Mouse (Mus musculus): ENCODE measurements at regions not wholly inside any gene's neighbourhood (a gene's known extent, or its start where the extent isn't known, plus 50 kb on each side); places are given as distances from the start of the nearest gene placed in this dataset.

DNA sequence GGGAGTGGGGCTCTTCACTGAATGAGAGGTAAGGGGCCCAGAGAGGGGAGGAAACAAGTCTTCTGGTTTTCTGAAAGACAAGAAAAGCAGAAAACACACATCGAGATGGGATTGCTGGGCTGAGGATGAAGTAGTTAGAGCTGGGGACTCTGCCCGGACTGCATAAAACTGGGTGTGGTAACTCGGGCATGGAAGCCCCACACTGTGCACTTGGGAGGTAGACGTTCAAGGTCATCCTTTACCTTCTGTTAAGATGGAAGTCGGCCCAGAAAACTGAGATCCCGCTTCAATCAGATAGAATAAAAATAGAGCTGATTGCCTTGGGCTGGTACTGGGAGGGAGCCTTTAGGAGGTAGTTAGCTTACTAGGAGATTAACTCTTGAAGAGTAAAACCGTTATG, 107.2 kb downstream of the Rassf10 start:
- no peak for DNase-seq

DNA sequence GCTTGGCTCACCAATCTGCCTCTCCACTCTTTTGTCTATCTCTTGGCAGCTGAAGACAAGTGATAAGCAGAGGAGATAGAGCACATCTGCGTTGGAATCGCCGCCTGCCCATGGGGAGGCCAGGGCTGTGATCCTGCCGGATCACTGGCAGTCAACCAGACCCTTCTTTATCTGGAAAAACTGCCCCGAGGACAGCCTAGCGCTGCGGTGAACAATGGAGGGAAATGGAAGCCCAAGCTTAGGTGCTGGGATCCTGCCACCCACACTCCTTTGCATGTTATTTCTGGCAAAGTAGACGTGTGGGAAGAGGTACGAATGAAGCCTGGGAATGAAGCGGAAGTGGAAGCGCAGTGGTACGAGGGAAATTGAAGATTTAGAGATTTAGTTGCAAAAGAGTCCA, 112.8 kb downstream of the Rassf10 start:
- no peak for DNase-seq

DNA sequence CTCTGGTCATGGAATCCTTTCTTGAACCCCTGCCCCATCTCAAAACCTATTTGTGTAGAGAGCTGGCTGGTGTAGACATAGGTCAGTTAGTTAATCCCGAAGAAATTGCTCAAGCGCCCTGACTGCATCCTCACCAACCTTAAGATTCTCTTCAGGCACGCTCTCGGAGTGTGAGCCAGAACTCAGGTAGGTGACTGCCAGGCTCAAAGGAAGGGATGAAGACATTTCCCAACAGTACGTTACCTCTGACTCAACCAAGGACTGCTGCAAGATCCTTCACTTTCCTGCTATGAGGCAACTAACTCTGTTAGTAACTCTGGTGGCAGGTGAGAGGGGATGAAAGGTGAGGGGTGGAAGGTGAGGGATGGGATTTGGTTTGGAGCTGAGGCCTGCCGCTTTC, 114.5 kb downstream of the Rassf10 start:
- no peak for DNase-seq

DNA sequence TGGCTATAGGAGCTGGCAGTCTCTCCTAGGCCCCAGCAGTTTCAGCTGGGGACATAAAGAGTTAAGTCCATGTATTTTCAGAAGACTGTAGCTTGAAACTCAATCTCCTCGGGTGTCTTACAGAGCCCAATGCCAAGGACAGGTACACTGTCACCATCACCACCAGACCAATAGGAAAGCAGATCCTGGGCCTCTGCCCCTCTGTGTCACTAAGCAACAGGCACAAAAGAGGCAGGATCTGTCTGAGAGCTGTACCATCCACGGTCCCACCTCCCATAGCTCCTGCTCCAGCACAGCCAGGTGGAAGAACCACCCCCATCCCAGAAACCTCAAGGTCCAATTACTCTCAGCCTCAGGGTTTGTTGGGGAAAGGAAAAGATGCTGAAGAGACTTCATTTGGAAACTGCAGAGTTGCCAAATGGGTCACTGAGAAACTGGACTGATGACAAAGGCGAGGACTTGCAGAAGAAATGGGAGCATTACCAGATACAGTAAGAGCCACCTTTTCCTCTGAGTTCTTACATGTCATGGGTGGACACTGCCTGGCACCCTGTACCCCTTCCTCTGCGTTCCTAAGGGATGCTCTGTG, 115.7 kb downstream of the Rassf10 start:
- no peak for DNase-seq

DNA sequence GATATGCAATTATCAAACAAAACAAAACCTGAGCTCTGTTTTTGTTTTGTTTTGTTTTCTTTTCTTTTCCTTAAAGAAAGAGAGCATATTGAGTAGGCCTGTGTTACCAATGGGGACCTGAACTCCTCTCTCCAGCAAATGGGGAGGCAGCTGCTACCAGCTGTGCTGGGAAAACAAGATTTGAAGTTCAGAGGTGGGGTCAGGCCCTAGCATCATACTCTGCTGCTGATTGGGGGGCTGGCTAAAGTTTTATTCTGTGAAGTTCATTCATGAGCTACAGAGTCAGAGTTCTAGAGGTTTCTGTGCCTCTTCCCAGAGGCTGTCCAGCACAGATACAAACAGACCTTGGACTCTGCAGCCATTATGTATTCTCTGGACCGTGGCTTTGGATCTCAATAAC, 117.7 kb downstream of the Rassf10 start:
- no peak for DNase-seq

DNA sequence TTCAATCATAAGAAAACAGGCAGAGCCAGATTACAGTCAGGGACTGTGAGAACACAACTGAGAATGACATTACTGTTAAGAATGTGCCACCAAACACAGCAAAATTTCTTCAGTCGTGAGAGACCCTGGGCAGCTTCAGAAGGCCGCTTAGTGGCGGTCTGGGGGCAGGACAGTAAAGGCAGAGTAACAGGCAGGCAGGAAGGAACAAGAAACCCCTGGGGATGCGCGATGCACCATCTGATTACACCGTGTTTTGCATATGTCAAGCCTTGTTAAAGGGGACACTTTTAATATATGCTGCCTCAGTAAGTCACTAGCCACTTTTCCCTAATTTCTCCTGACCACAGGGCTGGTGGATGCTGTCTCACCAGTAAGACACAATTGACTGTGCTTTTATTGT, 120.0 kb downstream of the Rassf10 start:
- no peak for DNase-seq

DNA sequence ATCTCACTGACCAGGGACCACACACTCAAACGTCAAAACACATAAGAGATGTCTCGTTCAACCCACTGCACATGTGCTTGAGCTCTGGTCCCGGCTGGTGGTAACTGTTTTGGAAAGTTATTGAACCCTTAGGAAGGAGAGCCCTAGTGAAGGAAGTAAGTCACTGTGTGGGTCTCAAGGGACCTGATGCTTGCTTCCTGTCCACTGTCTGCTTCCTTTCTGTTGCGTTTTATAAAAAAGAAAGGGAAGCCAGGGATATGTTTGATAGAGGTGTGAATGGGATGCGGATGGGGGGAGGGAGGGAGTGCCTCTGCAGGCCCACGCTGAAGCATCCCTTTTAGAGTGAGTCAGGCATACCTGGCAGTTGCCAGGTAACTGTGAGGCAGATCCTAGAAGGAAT, 121.6 kb downstream of the Rassf10 start:
- DNase-seq = no peak

DNA sequence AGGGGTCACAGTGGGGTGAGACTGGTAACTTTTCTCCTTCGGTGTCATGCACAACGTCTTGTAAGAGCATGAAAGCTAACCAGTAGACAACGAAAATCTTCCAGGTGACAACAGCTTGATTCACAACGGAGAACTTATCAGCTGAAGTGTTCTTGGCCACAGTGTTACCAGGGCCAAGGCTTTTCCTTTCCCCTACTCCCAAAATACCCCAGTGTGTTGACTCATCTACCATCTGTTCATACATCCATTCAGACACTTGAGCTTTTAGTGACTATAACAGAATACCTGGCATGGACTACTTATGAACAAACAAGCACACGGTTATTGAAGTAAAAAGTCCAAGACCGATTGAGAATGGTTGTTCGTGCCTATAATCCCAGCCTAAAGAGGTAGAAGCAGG, 122.5 kb downstream of the Rassf10 start:
- no peak for DNase-seq

DNA sequence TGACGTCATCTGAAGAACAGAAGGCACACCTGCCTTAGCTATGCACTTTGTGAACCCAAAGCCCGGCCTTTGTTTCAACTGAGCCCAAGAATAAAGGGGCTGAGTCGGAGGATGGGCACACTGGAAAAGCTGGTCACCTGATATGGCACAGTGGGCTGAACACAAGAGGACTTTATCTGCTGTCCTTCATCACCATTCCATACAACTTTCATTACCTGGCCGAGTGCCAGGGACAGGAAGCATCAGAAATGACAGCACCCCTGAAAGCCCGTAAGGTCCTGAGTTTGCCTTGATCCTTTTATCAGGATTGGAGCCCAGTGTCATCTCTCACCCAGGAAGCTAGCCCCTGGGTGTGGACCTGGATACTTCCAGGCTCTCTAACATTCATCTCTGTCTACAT, 126.1 kb upstream of the Arntl start:
- no peak for DNase-seq

DNA sequence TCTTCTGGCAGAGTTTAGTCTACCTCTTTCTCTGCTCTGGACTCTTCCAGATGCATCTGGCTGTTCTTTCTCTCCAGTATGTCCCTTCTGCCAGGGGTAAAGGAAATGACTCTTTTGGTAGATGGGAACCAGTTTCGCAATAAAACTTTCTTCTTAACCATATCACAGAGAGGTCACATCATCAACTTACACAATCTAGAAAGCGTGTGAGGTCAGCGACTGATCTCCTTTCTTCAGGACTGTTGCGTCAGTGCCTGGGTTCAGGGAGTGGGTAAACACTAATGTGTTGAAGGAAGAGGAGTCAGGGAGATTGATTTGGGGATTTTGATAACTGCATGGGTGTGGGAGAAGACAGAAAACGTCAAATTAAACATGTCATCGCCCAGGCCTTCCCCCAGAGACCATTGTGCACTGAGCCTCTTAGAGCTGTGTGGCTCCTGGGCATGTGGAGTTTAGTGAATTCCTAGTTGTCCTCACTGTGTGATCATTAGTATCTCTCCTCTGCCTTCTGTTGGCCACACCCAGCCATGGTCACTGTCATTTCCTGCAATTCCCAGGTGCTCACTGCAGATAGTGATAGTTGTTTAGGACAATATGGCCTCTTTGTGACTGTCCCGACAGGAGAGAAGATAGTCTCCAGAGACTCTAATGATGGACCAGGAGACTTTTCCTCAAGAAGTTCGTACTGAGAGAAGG, 122.2 kb upstream of the Arntl start:
- no peak for DNase-seq

DNA sequence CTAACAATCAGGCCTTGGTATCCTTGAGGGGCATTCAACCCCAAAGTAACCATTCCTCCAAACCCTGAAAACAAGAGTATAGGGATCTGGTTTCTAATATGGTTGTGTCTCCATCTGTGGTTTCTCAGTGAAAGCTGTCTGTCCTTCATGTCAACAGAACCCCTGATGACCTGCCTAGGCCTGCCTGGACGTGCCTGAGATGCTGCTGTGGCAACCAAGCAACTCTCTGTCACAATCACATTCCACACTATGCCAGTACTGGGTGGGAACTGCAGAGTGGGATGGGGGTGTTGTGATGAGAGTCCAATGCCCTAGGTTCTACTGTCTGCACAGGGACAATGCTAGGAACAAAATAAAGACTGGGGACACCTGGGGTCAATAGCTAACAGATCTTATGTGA, 121.1 kb upstream of the Arntl start:
- no peak for DNase-seq

DNA sequence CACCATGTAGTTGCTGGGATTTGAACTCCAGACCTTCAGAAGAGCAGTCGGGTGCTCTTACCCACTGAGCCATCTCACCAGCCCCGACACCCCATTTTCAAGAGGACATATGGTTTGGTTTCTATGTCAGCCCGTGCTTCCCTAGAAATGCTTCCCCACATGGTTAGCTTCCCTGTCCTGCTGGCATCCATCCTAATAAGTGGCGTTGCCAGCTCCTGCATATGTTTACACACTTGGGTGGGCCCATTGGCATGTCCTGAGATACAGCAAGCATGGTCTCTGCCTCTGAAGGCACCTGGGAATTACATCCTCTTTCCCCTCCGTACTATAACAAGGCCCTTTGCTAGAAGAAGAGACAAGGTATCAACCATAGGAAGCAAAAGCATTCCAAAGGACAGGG, 119.6 kb upstream of the Arntl start:
- no peak for DNase-seq

DNA sequence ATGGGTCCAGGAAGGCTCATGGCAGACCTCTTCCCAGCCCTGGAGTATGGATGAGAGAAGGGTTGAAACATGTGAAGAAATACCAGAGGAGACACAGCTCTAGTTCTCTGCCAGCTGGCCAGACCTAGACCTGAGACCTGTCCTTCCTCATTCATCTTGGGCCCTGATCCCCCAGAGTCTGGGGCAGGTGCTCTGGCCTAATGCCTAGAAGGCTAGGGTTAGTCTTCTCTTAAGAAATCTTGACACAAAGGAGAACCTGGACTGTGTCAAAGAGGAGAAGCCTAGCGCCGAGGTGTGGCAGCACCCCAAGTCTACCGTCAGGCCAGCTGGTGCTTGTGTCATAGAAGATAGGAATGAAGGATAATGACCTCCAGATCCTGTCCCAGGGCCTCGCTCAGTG, 118.2 kb upstream of the Arntl start:
- DNase-seq = no peak

DNA sequence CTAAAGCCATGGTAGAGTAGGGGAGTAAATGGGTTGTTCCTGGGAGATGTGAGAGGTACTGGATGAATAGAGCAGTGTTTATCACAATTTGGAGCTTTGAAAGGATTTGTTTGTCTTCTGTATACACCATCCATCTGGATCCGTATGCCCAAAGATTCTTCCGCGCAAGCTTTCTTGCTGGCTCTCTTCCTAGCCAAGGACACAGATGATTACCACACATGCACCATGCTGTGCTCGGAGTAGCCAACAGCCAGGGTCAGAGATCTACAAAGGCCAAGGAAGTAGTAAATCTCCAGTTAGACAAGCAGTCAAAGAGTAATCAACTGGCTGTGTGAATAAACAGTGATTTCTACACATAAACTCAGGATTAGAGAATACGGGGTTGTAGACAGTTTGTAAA, 113.3 kb upstream of the Arntl start:
- no peak for DNase-seq

DNA sequence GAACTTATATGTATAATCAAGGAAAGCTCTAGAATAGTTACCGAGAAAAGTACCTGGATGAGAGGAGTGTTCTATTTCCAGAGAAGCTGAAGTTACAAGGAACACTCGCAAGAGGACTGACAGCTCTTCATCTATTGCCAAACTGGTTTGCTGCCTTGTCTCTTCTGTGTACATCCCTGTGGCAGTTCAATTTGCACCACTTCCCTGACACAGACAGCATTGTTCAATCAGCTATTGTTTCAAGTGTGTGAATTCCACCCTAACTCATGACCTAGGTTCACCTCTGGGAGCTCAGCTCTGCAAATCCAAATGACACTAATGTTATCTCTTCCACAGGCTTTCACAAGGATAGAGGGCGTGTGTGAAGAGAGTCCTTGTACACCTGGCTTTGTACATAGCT, 112.2 kb upstream of the Arntl start:
- no peak for DNase-seq

DNA sequence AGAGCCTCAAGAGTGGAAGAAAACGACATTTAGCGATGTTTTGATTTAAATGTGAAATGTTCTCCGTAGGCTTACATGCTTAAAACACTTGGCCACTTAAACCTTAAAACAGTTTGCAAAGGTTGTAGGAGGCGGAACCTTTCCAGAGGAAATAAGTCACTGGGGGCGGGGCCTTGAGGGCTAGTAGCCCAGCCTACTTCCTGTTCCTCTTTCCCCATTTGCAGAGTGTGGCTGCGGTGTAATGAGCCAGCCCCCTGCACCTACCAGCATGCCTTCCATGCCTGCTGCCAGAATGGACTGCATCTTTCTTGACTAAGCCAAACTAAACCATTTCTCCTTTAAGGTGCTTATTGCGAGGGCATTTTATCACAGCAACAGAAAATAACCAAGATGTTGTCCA, 103.0 kb upstream of the Arntl start:
- no peak for DNase-seq

DNA sequence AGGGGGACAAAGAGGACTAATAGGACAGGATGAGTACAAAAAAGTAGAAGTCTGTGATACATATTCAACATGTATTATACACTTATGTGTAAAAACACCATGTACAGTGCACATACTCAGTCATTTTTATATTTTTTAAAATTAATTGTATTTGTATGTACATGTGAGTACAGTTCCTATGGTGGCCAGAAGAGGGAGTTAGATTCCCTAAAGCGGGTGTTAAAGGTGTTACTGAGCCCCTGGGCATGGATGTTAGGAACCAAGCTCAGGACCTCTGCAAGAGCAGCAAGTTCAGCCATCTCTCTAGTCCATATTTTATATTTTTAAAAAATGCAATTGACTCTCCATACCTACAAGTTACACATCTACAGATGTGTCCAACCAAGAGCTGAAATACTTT, 101.9 kb upstream of the Arntl start:
- DNase-seq = no peak

DNA sequence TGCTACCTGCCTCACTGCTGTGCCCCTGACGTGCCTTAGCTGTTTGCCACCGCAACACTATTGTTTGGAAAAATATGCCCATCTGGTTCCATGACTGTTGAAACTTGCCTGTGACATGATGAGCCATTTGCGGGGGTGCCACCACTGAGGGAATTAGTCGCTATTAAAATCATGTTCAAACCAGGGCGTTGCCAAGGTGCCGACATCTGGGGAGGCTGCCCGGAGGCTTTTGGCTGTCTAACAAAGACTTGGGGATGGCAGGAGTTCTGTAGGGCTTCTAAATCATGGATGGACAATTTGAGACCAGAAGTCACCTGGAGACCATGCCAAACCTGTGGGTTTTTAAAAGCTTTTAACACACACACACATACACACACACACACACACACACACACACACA, 100.5 kb upstream of the Arntl start:
- peak; percentile 11 to 29 for DNase-seq

DNA sequence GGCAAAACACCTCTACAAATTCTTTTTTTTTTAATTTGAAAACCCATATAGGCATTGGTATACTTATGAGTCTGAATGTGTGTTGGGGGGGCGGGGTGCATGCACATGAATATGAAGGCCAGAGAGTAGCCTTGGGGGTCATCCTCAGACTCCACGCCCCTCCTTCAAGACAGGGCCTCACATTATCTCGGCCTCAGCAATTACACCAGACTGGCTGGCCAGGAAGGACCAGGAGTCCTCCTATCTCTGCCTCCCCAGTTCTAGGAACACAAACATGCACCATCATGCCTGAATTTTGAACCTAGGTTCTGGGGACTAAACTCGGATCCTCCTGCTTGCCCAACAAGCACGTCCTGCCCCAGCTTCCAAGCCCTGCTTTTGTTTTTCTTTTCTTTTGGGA, 99.3 kb upstream of the Arntl start:
- no peak for DNase-seq

DNA sequence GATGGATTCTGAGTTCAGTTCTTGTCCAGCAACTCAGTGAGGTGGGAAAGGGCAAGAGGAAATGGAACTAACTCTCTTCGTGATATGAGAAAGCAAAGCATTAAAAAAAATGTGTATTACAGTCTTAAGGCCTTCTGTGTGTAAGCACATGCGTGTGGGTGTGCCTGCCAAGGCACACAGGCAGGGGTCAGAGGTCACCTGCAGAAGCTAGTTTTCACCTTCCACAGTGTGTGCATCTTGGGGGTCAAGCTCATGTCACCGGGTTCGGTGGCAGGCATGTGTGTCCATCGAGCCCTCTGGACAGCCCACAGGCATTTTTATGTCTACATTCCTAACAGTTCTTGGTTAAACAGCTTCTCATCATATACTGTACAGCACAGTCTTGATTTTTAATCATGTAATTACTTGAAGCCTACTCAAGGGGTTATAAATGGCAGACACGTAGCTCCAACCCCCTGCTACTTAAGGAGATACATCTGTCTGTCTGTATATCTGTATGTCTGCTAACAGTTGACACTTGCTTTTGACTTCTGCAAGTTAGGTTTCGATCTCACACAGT, 98.7 kb upstream of the Arntl start:
- DNase-seq = no peak

DNA sequence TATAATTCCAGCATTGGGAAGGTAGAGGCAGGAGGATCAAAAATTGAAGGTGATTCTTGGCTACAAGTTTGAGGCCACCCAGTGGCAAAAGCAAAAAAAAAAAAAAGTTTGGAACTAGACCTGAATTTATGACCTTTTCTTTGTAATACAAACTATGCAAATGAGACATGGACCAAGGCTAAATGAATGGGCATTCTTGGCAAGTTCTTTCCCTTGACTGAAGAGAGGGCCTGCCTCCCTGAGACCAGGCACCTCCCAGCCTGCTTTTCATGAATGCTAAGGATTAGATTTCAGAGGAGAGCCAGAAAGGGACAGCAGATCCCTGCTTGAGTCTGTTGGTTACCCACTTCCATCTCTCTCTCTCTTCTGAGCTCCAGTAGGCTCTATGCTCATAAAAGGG, 97.8 kb upstream of the Arntl start:
- DNase-seq = no peak

DNA sequence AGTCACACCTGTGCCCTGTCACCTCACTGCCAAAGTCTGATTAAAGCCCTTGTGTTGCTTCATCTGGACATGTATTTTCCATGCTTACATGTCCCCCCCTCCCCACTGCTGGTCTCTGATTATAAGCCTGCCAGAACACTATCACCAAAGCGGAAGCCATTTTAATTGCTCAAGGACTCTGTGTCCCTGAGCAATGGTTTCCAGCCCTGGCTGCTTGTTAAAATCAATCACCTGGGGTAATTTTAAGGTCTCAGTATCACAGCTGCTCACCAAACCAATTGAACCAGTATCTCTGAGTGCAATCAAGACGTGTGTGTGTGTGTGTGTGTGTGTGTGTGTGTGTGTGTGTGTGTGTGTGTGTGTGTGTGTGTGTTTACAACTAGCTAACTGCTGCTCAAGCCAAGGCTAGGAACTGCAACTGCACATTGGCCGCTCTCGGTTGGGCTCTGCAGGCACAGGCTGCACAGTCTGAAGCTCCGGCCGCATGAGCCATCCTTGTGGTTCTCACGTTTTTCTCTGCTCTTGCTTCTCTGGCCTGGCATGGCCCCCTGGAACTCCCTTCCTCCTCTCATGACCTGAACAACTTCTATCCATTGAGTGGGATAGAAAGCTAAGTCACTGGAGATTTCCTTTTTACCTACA, 96.3 kb upstream of the Arntl start:
- DNase-seq = no peak

DNA sequence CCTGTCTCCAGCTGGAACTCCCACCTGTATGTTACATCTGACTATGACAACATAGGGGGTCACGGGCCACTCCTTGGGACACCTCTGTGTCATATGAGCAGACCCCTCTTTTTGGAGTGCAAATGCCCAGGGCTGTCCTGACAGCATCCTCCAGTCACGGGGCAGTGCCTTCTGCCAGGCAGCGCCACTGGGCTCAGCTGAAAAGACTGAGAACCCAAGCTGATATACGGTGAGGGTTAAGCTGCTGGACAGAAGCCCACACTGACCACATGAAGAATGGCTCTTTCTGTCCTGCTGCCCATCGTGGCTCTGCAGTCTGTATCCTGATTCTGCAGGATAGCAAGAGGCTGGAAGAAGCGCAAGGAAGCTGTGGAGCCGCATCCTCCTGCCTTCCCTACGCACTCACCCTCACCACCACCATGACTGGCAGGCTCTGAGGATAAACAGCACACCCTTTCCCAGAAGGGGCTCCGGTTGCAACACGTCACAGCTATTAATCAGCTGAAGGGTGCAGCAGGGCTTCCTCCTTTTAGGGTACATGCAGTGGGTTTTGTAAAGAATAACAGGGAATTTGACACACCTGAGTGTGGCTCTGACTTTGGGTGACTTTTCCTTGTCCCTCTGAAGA, 93.9 kb upstream of the Arntl start:
- DNase-seq = no peak

DNA sequence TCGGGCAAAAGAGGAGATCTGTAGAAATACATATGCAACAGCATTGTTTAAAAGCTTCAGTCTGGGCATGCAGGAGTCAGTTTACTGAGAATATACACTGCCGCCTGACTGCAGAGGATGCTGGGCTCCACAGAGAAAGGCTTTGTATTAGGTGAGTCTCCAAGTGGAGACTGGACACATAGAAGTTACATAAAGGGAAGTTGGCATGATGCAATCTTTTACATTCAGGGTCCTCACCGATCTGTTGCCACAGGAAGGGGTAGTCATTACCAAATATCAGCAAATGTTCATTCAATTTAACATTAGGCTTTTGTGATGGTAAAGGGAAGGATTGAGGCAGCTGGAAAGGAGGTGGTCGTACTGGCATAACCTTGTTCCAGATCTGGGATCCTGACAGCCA, 89.7 kb upstream of the Arntl start:
- no peak for DNase-seq
